Mouse (Mus musculus) MEL (cell line): ENCODE results near the gene Hmgcs1.

Experiments
- CTCF ChIP-seq, 3 experiments: IDR thresholded peaks in 2 of 3; conservative IDR thresholded peaks in 1 of 3; 2 replicates each; pipeline ENCODE4 v1.5.1; 2011 to 2012; ENCODE audit warnings: low read length in 3 of 3, low read depth in 2 of 3, mild to moderate bottlenecking in 2 of 3, improper control_type of control experiment in 1 of 3, inconsistent platforms in 1 of 3, mixed read lengths in 1 of 3, moderate library complexity in 1 of 3; ENCODE audit not compliant: control insufficient read depth in 1 of 3, insufficient read depth in 1 of 3, poor library complexity in 1 of 3, severe bottlenecking in 1 of 3
- GATA1 ChIP-seq: IDR thresholded peaks from 2 replicates; pipeline ENCODE4 v1.6.1; 2011; ENCODE audit warnings: low read depth, low read length, improper control_type of control experiment
- HCFC1 ChIP-seq: IDR thresholded peaks from 2 replicates; pipeline ENCODE4 v1.6.1; 2012; ENCODE audit warnings: low read depth, mild to moderate bottlenecking, inconsistent platforms, low read length, improper control_type of control experiment, moderate library complexity
- KAT2A ChIP-seq: conservative IDR thresholded peaks from 2 replicates; pipeline ENCODE4 v1.6.1; 2012; ENCODE audit warnings: low read depth, low read length, improper control_type of control experiment, inconsistent platforms
- MEF2A ChIP-seq: IDR thresholded peaks from 2 replicates; pipeline ENCODE4 v1.6.1; 2014; ENCODE audit warnings: low read depth, mild to moderate bottlenecking, inconsistent platforms, low read length, improper control_type of control experiment; ENCODE audit not compliant: poor library complexity, insufficient replicate concordance, severe bottlenecking; ENCODE audit errors: extremely low read depth
- POLR2AphosphoS5 ChIP-seq: IDR thresholded peaks from 2 replicates; pipeline ENCODE4 v1.6.1; 2012; ENCODE audit warnings: low read depth, borderline replicate concordance, mild to moderate bottlenecking, inconsistent platforms, low read length, moderate library complexity, mixed read lengths
- ZNF384 ChIP-seq: IDR thresholded peaks from 2 replicates; pipeline ENCODE4 v1.6.1; 2012; ENCODE audit warnings: low read depth, mild to moderate bottlenecking, inconsistent platforms, low read length, improper control_type of control experiment

GRCm38 (mm10) chr13:119727608-119728387 lies 37.6 kb downstream of the Hmgcs1 start:
- TF ChIP-seq MEF2A (no peak), CTCF (IDR thresholded peaks at IDR 0.05 in 2 of 3, conservative IDR thresholded peaks at IDR 0.05 in 1 of 3; ENCODE audit: control insufficient read depth in 1 of 3, insufficient read depth in 1 of 3, low read depth in 2 of 3, low read length in 3 of 3, poor library complexity in 1 of 3, severe bottlenecking in 1 of 3) (no peak), ZNF384 (no peak), KAT2A (no peak), GATA1 (no peak), HCFC1 (no peak), POLR2AphosphoS5 (no peak)
